23 mouse cellular contexts compared by ENCODE assay signal in the genomic region with DNA sequence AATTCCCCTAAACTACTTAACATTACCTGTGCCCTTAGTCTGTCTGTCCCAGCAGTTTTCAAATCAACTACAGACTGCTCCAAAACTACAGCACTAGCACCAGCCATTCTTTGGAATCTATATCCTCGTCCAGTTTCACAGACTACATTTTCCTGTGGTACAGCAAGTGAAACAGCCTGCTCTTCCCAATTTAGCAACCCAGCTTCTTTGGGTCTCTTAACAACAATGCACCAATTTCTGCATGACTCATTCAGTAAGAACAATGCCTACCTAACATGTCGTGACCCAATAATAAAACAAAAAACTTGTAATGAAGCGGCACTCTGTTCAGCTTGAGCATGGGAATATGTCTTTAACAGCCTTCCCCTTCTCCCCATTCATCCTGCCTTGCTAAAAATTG. TPM values are rescaled to one million over a fixed set of nuclear protein-coding genes. Genes with fewer than 3 reads are reported as not detected.
"Had no signal": no experiment of that assay in that cellular context is flagged by ENCODE, and none has a peak within 500 bp of the region (broad histone marks: within the 10 kb centered on the region; RNA-seq: fewer than 3 reads in every experiment).

No protein-coding gene starts in this region.

- H3K36me3 ChIP-seq: limb, embryonic 12.5 days; liver, embryonic 13.5 days; midbrain, embryonic 10.5 days; neural tube, embryonic 15.5 days had no signal

- H3K9me3 ChIP-seq: limb, embryonic 12.5 days; liver, embryonic 13.5 days; midbrain, embryonic 10.5 days; neural tube, embryonic 15.5 days had no signal

- H3K4me3 ChIP-seq: limb, embryonic 12.5 days; liver, embryonic 13.5 days; midbrain, embryonic 10.5 days; myocyte; neural tube, embryonic 15.5 days had no signal

- H3K27me3 ChIP-seq: limb, embryonic 12.5 days; liver, embryonic 13.5 days; neural tube, embryonic 15.5 days had no signal

- H3K9ac ChIP-seq: limb, embryonic 12.5 days; liver, embryonic 13.5 days; liver, postnatal 0 days; neural tube, embryonic 15.5 days had no signal

- H3K4me2 ChIP-seq: limb, embryonic 12.5 days; liver, embryonic 13.5 days; neural tube, embryonic 15.5 days had no signal

- H3K4me1 ChIP-seq: limb, embryonic 12.5 days; midbrain, embryonic 10.5 days; neural tube, embryonic 15.5 days had no signal

- DNase-seq: kidney, adult 9 months; kidney, postnatal 10 days; liver; liver, embryonic 13.5 days; liver, postnatal 0 days; lung, postnatal 36 days; midbrain, embryonic 14.5 days; right cerebral cortex, postnatal 4 days; spleen, adult 18-20 months; thymus, adult 18-20 months; thymus, postnatal 14 days had no signal

- ATAC-seq: intestine, embryonic 16.5 days; liver, postnatal 0 days; lung, postnatal 0 days had no signal

- H3K27ac ChIP-seq: limb, embryonic 12.5 days; liver, embryonic 13.5 days; midbrain, embryonic 10.5 days; neural tube, embryonic 15.5 days had no signal

RNA-seq across cellular contexts. Expression of gene Klrb1f, which starts 19.7 kb away (rescaled TPM):
- total RNA-seq: layer of hippocampus, adult 8-10 months; layer of hippocampus, postnatal 25 days; left cerebral cortex, adult 8-10 months; left cerebral cortex, postnatal 25 days had no signal
- polyA plus RNA-seq: myocyte had no signal

RNA-seq across cellular contexts. Expression of gene Clec2e, which starts 35.3 kb away (rescaled TPM):
- total RNA-seq: layer of hippocampus, adult 8-10 months; layer of hippocampus, postnatal 25 days; left cerebral cortex, adult 8-10 months; left cerebral cortex, postnatal 25 days had no signal
- polyA plus RNA-seq: limb, embryonic 12.5 days; liver, embryonic 13.5 days; liver, postnatal 0 days; lung, postnatal 0 days; midbrain, embryonic 10.5 days; midbrain, embryonic 14.5 days; myocyte; neural tube, embryonic 11.5 days; neural tube, embryonic 15.5 days; stomach, embryonic 14.5 days had no signal
